Mouse (Mus musculus): Measurements from ENCODE around the gene Gria2. TPM values are rescaled to one million over a fixed set of nuclear protein-coding genes. Genes with fewer than 3 reads are reported as not detected.

The Gria2 gene
- polyA plus RNA-seq (2012; rRNA removed) (0.03 and 0.12 TPM in 2 replicates), polyA plus RNA-seq (2014; fragmentation: Nextera tagmentation; extraction: Ambion mirVana) (0.04 TPM in 1 of 2 replicates, not detected in the other)

DNA sequence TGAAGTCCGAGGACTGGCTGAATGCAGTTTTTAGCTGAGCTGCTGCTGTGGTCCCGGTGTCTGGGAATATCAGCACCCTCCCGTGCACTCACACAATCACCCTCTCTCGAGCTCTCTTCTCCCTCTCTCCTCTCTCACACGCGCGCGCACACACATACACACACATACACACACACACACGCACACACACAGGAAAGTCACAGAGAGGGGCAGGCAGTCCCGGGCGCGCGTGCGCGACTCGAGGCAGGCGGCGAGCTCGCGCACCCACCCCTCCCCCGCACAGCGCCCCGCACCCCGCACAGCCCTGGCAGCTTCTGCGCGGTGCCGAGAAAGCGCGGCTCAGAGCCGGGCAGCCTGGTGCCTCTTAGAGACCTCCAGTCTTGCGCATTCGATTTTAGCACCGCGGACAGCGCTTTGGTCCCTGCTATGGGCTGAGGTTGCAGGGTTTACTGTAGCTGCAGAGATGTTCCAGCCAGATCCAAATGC is at the start of gene Gria2:
TSS of gene Gria2 (minus strand) at position 240 of the 486 bp plus-strand sequence.
- Histone ChIP-seq H3K9me3 (ENCODE audit: control insufficient read depth, low read length) (no peaks in the 10 kb centered on the region), H3K4me2 (ENCODE audit: low read depth) (peak within 1 kb of the TSS; percentile 1; the same call in 1 of the 2 replicates), H3K36me3 (replicated peaks; ENCODE audit: control insufficient read depth, insufficient read depth, low read depth) (no peaks in the 10 kb centered on the region), H3K27ac (no peak within 1 kb of the TSS), H3K9ac (replicated peaks) (no peak within 1 kb of the TSS), H3K4me1 (replicated peaks; ENCODE audit: control insufficient read depth in 2 of 2, insufficient read depth in 2 of 2, low read length in 1 of 2) (no peaks in the 10 kb centered on the region), H3K27me3 (ENCODE audit: control insufficient read depth, insufficient read depth, low read length) (peaks cover 10% of the 10 kb centered on the region), H3K4me3 (ENCODE audit: insufficient read depth in 1 of 2, low read depth in 2 of 2, low read length in 2 of 2) (no peak within 1 kb of the TSS)
- DNase-seq (ENCODE audit: low read depth in 3 of 3, low spot score in 3 of 3): peak; percentile 5 to 26 (median 7)
- under 1% methylated on average over 35 of the region's 35 CpGs for WGBS (ENCODE audit: insufficient replicate concordance)
- no peak for ATAC-seq (ENCODE audit: insufficient read depth)
- TF ChIP-seq EP300 (IDR thresholded peaks at IDR 0.05; ENCODE audit: low read depth): no peak
- TF ChIP-seq CTCF (IDR thresholded peaks at IDR 0.05; ENCODE audit: low read depth): no peak

DNA sequence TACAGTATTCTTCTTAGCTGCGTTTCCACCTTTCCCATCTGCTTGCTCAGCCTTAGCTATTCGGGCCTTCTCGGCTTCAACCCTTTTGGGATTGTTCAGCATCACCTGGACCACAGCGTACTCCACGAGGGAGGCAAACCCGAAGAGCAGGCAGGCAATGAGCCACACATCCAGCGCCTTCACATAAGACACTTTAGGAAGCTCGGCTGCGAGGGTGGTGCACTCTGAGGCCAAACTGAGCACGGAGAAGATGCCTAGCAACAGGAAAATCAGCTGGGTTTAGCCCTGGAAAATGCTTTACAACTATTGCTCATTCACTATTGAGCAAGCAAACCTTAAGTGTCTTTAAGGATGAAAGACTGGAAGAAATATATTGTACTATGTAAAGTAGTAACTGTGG is 48.3 kb upstream of the Gria2 start:
- DNase-seq (ENCODE audit: low read depth in 3 of 3, low spot score in 3 of 3) (no peak), ATAC-seq (ENCODE audit: insufficient read depth) (no peak)
- Histone ChIP-seq H3K27ac (no peak overlapping the region), H3K4me3 (ENCODE audit: insufficient read depth in 1 of 2, low read depth in 2 of 2, low read length in 2 of 2) (no peak overlapping the region), H3K27me3 (ENCODE audit: control insufficient read depth, insufficient read depth, low read length) (no peaks in the 10 kb centered on the region), H3K9me3 (ENCODE audit: control insufficient read depth, low read length) (no peaks in the 10 kb centered on the region), H3K4me1 (replicated peaks; ENCODE audit: control insufficient read depth in 2 of 2, insufficient read depth in 2 of 2, low read length in 1 of 2) (no peaks in the 10 kb centered on the region), H3K36me3 (replicated peaks; ENCODE audit: control insufficient read depth, insufficient read depth, low read depth) (no peaks in the 10 kb centered on the region), H3K9ac (replicated peaks) (no peak overlapping the region), H3K4me2 (ENCODE audit: low read depth) (no peak overlapping the region)
- WGBS (ENCODE audit: insufficient replicate concordance): 64% methylated on average over 10 of the region's 10 CpGs
- TF ChIP-seq EP300 (IDR thresholded peaks at IDR 0.05; ENCODE audit: low read depth) (no peak), CTCF (IDR thresholded peaks at IDR 0.05; ENCODE audit: low read depth) (no peak)

DNA sequence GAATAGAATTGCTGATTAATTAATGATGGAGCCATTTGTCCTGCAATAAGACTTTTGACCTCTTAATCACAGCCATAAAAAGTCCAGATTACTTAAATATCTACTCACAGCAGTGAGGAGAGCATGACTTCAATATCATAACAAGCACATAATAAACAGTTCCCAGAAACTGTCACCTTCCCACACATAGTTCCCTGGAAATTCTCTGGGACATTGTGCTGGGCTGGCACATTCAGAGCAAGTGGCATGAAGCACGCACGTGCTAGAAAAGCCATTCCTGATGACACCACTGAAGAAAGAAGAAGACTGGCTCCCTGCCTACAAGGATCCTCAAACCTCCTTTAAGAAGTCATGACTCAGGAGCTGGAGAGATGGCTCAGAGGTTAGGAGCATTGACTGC is 43.0 kb upstream of the Gria2 start:
- no peaks in the 10 kb centered on the region for H3K9me3 ChIP-seq (ENCODE audit: control insufficient read depth, low read length)
- no peak for TF ChIP-seq CTCF (IDR thresholded peaks at IDR 0.05; ENCODE audit: low read depth)
- no peak for TF ChIP-seq EP300 (IDR thresholded peaks at IDR 0.05; ENCODE audit: low read depth)
- H3K4me2 ChIP-seq (ENCODE audit: low read depth): no peak overlapping the region
- WGBS (ENCODE audit: insufficient replicate concordance): 61% methylated on average over 2 of the region's 2 CpGs
- DNase-seq (ENCODE audit: low read depth in 3 of 3, low spot score in 3 of 3): no peak
- no peak for ATAC-seq (ENCODE audit: insufficient read depth)
- no peaks in the 10 kb centered on the region for H3K36me3 ChIP-seq (replicated peaks; ENCODE audit: control insufficient read depth, insufficient read depth, low read depth)
- no peak overlapping the region for H3K9ac ChIP-seq (replicated peaks)
- H3K27ac ChIP-seq: no peak overlapping the region
- no peaks in the 10 kb centered on the region for H3K4me1 ChIP-seq (replicated peaks; ENCODE audit: control insufficient read depth in 2 of 2, insufficient read depth in 2 of 2, low read length in 1 of 2)
- no peak overlapping the region for H3K4me3 ChIP-seq (ENCODE audit: insufficient read depth in 1 of 2, low read depth in 2 of 2, low read length in 2 of 2)
- no peaks in the 10 kb centered on the region for H3K27me3 ChIP-seq (ENCODE audit: control insufficient read depth, insufficient read depth, low read length)

DNA sequence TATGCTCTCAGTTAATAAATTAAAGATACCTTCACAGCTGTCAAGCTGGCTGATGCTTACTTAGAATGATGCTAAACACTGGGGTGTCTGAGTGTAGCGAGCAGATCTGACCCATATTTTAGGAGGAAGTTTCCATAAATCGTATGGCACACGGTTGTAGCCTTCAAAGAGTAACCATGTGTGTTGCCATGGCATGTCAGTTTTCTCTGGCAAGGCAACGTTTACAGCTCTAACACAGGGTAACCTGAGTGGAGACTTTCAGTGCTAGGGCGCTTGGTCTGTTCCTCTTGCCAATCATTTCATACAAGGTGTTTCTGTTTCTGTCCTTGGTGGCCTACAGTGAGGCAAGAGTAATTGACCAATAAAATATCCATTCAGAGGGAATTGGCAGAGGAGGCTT is 37.2 kb upstream of the Gria2 start:
- ATAC-seq (ENCODE audit: insufficient read depth): no peak
- no peaks in the 10 kb centered on the region for H3K27me3 ChIP-seq (ENCODE audit: control insufficient read depth, insufficient read depth, low read length)
- DNase-seq (ENCODE audit: low read depth in 3 of 3, low spot score in 3 of 3): no peak
- TF ChIP-seq EP300 (IDR thresholded peaks at IDR 0.05; ENCODE audit: low read depth) (no peak), CTCF (IDR thresholded peaks at IDR 0.05; ENCODE audit: low read depth) (no peak)
- H3K36me3 ChIP-seq (replicated peaks; ENCODE audit: control insufficient read depth, insufficient read depth, low read depth): no peaks in the 10 kb centered on the region
- no peak overlapping the region for H3K4me2 ChIP-seq (ENCODE audit: low read depth)
- no peak overlapping the region for H3K27ac ChIP-seq
- H3K9me3 ChIP-seq (ENCODE audit: control insufficient read depth, low read length): no peaks in the 10 kb centered on the region
- no peak overlapping the region for H3K9ac ChIP-seq (replicated peaks)
- WGBS (ENCODE audit: insufficient replicate concordance): 61% methylated on average over 5 of the region's 5 CpGs
- no peak overlapping the region for H3K4me3 ChIP-seq (ENCODE audit: insufficient read depth in 1 of 2, low read depth in 2 of 2, low read length in 2 of 2)
- H3K4me1 ChIP-seq (replicated peaks; ENCODE audit: control insufficient read depth in 2 of 2, insufficient read depth in 2 of 2, low read length in 1 of 2): no peaks in the 10 kb centered on the region

DNA sequence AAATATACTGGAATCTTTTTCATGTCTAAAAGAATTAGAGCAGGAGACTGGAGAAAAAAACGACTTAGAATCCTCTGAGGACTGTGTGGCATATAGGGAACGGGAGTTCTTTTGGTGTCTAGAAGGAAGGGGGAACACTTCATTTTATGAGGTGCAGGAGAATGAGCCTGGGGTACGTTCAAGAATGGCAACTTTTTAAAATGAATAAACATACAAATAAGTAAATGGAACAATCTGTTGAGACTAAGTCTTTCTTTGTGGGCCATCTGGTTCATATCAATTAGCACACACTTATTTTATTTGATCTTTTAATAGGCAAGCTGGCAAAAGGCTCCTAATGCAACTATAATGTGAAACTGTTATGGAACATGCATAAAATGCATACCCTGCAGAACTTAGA is 34.9 kb upstream of the Gria2 start:
- ATAC-seq (ENCODE audit: insufficient read depth) (no peak), DNase-seq (ENCODE audit: low read depth in 3 of 3, low spot score in 3 of 3) (no peak)
- TF ChIP-seq CTCF (IDR thresholded peaks at IDR 0.05; ENCODE audit: low read depth) (no peak), EP300 (IDR thresholded peaks at IDR 0.05; ENCODE audit: low read depth) (no peak)
- Histone ChIP-seq H3K4me3 (ENCODE audit: insufficient read depth in 1 of 2, low read depth in 2 of 2, low read length in 2 of 2) (no peak overlapping the region), H3K9ac (replicated peaks) (no peak overlapping the region), H3K9me3 (ENCODE audit: control insufficient read depth, low read length) (no peaks in the 10 kb centered on the region), H3K4me1 (replicated peaks; ENCODE audit: control insufficient read depth in 2 of 2, insufficient read depth in 2 of 2, low read length in 1 of 2) (no peaks in the 10 kb centered on the region), H3K36me3 (replicated peaks; ENCODE audit: control insufficient read depth, insufficient read depth, low read depth) (no peaks in the 10 kb centered on the region), H3K27ac (no peak overlapping the region), H3K27me3 (ENCODE audit: control insufficient read depth, insufficient read depth, low read length) (no peaks in the 10 kb centered on the region), H3K4me2 (ENCODE audit: low read depth) (no peak overlapping the region)
- 46% methylated on average over 3 of the region's 3 CpGs for WGBS (ENCODE audit: insufficient replicate concordance)
